Mouse (Mus musculus) liver, embryonic 14.5 days (tissue): ENCODE measurements around the gene Akap10.

Source experiments
- CTCF ChIP-seq: IDR thresholded peaks from 2 replicates; pipeline ENCODE4 v1.5.1; 2016; ENCODE audit warnings: antibody characterized with exemption, low read depth, control low read depth
- EP300 ChIP-seq: IDR thresholded peaks from 2 replicates; pipeline ENCODE4 v1.6.1; 2016; ENCODE audit warnings: antibody characterized with exemption, low read depth

GRCm38 (mm10) chr11:61839940-61840339 is 90.1 kb downstream of the Akap10 start:
- TF ChIP-seq EP300 (no peak), CTCF (no peak)
